Mouse (Mus musculus): ENCODE measurements around the gene Prmt1. TPM values are rescaled to one million over a fixed set of nuclear protein-coding genes. Genes with fewer than 3 reads are reported as not detected.

Prmt1 gene
- total and polyA plus RNA-seq, 2 experiments from 2014 or later = 208 to 598 TPM

- H3K27me3 ChIP-seq (ENCODE audit: insufficient read depth, low read length) = no peaks in the 10 kb centered on the region
- H3K4me3 ChIP-seq (ENCODE audit: low read depth, low read length) = no peak overlapping the region
- H3K9me3 ChIP-seq (ENCODE audit: low read length) = no peaks in the 10 kb centered on the region
- no peak for DNase-seq
- no peak overlapping the region for H3K9ac ChIP-seq
- no peak for TF ChIP-seq CTCF (IDR thresholded peaks at IDR 0.05; ENCODE audit: low read depth)
- no peaks in the 10 kb centered on the region for H3K4me1 ChIP-seq (ENCODE audit: insufficient read depth)
- 92% methylated on average over 8 of the region's 8 CpGs for WGBS
- peaks cover 49% of the 10 kb centered on the region for H3K36me3 ChIP-seq (ENCODE audit: insufficient read depth)
- no peak overlapping the region for H3K27ac ChIP-seq (ENCODE audit: low read depth, low read length)
- H3K4me2 ChIP-seq (ENCODE audit: low read depth) = no peak overlapping the region
- ATAC-seq = no peak
Measured at GRCm38 (mm10) chr7:44959281-44959680, 27.1 kb downstream of the Prmt1 start.

DNA sequence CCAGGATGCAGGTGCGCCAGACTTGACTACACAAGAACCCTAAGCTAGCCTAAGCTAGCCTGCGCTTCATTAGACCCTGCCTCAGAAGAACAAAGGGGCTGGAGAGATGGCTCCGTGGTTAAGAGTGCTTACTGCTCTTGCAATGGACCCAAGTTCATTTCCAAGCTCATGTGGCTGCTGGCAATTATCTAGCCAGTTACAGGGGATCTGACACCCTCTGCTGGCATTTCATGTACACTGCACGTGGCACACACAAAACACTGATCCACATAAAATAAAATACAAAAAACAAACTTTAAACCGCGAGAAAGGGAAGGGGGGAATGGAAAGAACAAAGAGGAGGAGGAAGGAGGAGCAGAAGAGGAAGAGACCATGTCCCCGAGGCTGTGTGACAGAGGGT lies 28.2 kb downstream of the Prmt1 start:
- Histone ChIP-seq H3K27ac (ENCODE audit: low read depth, low read length) (no peak overlapping the region), H3K9ac (no peak overlapping the region), H3K4me1 (ENCODE audit: insufficient read depth) (no peaks in the 10 kb centered on the region), H3K27me3 (ENCODE audit: insufficient read depth, low read length) (no peaks in the 10 kb centered on the region), H3K36me3 (ENCODE audit: insufficient read depth) (peaks cover 40% of the 10 kb centered on the region), H3K4me3 (ENCODE audit: low read depth, low read length) (no peak overlapping the region), H3K9me3 (ENCODE audit: low read length) (no peaks in the 10 kb centered on the region), H3K4me2 (ENCODE audit: low read depth) (no peak overlapping the region)
- WGBS = 52% methylated on average over 7 of the region's 7 CpGs
- ATAC-seq = peak; percentile 40; the same call in 1 of the 2 replicates
- DNase-seq = peak; percentile 63
- peak; percentile 75 for TF ChIP-seq CTCF (IDR thresholded peaks at IDR 0.05; ENCODE audit: low read depth)

DNA sequence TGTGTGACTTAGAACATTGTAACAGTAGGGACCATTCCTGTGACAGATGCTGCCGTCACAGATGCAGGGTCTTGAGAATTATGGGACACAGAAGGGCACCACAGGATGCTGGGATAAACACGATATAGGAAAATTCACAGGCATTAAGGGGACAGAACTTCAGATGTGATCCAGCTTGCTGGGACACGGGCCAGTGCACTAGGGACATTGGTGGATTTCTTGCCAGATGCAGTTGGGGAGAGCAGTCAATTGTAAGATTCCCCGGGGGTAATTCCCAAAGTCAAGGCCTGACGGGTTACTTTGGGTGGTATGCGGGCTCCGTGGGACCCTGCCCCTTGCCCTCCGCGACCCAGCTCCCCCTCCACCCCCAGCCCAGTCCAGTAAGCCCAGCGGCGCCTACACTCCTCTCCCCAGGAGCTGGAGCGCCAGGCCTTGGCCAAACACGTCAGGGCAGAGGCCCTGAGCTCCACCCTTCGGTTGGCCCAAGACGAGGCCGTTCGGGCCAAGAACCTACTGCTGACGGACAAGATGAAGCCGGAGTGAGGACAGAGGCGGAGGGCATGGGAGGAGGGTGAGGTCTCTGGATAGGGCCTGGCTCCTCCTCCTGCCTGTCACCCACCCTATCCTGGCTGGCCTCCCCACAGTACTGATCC lies 29.1 kb downstream of the Prmt1 start:
- peaks cover 32% of the 10 kb centered on the region for H3K36me3 ChIP-seq (ENCODE audit: insufficient read depth)
- H3K4me1 ChIP-seq (ENCODE audit: insufficient read depth) = 0 out of 2 replicates have a peak, but pooled peaks cover under 1% of the 10 kb centered on the region
- TF ChIP-seq CTCF (IDR thresholded peaks at IDR 0.05; ENCODE audit: low read depth) = no peak
- no peak for DNase-seq
- ATAC-seq = no peak
- H3K4me3 ChIP-seq (ENCODE audit: low read depth, low read length) = no peak overlapping the region
- H3K9me3 ChIP-seq (ENCODE audit: low read length) = no peaks in the 10 kb centered on the region
- no peak overlapping the region for H3K4me2 ChIP-seq (ENCODE audit: low read depth)
- no peaks in the 10 kb centered on the region for H3K27me3 ChIP-seq (ENCODE audit: insufficient read depth, low read length)
- no peak overlapping the region for H3K27ac ChIP-seq (ENCODE audit: low read depth, low read length)
- H3K9ac ChIP-seq = no peak overlapping the region
- 75% methylated on average over 20 of the region's 20 CpGs for WGBS

- 67% methylated on average over 6 of the region's 6 CpGs for WGBS
- ATAC-seq (no peak), DNase-seq (no peak)
- peaks cover 22% of the 10 kb centered on the region for H3K36me3 ChIP-seq (ENCODE audit: insufficient read depth)
- no peak overlapping the region for H3K27ac ChIP-seq (ENCODE audit: low read depth, low read length)
- no peak overlapping the region for H3K4me2 ChIP-seq (ENCODE audit: low read depth)
- peaks cover 7% of the 10 kb centered on the region; the same call in 1 of the 2 replicates for H3K27me3 ChIP-seq (ENCODE audit: insufficient read depth, low read length)
- no peaks in the 10 kb centered on the region for H3K9me3 ChIP-seq (ENCODE audit: low read length)
- TF ChIP-seq CTCF (IDR thresholded peaks at IDR 0.05; ENCODE audit: low read depth) = no peak
- H3K4me1 ChIP-seq (ENCODE audit: insufficient read depth) = 0 out of 2 replicates have a peak, but pooled peaks cover 2% of the 10 kb centered on the region
- H3K9ac ChIP-seq = no peak overlapping the region
- H3K4me3 ChIP-seq (ENCODE audit: low read depth, low read length) = no peak overlapping the region
Measured at GRCm38 (mm10) chr7:44956266-44956665, 30.1 kb downstream of the Prmt1 start.

DNA sequence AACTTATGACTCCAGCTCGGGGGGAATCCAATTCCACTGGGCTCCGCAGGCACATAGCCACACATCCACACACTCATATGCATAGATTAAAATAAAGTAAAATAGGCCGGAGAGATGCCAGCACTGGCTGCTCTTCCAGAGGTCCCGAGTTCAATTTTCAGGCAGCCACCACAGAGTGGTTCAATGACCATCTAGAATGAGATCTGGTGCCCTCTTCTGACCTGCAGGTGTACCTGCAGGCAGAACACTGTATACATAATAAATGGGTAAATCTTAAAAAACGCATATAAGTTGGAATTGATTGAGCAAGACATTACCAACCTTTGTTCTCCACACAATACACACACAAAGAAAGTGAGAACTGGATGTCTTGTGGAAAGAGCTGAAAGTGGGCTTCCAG lies 30.7 kb downstream of the Prmt1 start:
- H3K4me2 ChIP-seq (ENCODE audit: low read depth) = no peak overlapping the region
- H3K27me3 ChIP-seq (ENCODE audit: insufficient read depth, low read length) = peaks cover 7% of the 10 kb centered on the region; the same call in 1 of the 2 replicates
- 0 out of 2 replicates have a peak, but pooled peaks cover 2% of the 10 kb centered on the region for H3K4me1 ChIP-seq (ENCODE audit: insufficient read depth)
- no peak for ATAC-seq
- 52% methylated on average over 5 of the region's 5 CpGs for WGBS
- DNase-seq = peak; percentile 19
- no peaks in the 10 kb centered on the region for H3K9me3 ChIP-seq (ENCODE audit: low read length)
- H3K27ac ChIP-seq (ENCODE audit: low read depth, low read length) = no peak overlapping the region
- no peak overlapping the region for H3K9ac ChIP-seq
- TF ChIP-seq CTCF (IDR thresholded peaks at IDR 0.05; ENCODE audit: low read depth) = peak; percentile 58
- no peak overlapping the region for H3K4me3 ChIP-seq (ENCODE audit: low read depth, low read length)
- H3K36me3 ChIP-seq (ENCODE audit: insufficient read depth) = peaks cover 17% of the 10 kb centered on the region

DNA sequence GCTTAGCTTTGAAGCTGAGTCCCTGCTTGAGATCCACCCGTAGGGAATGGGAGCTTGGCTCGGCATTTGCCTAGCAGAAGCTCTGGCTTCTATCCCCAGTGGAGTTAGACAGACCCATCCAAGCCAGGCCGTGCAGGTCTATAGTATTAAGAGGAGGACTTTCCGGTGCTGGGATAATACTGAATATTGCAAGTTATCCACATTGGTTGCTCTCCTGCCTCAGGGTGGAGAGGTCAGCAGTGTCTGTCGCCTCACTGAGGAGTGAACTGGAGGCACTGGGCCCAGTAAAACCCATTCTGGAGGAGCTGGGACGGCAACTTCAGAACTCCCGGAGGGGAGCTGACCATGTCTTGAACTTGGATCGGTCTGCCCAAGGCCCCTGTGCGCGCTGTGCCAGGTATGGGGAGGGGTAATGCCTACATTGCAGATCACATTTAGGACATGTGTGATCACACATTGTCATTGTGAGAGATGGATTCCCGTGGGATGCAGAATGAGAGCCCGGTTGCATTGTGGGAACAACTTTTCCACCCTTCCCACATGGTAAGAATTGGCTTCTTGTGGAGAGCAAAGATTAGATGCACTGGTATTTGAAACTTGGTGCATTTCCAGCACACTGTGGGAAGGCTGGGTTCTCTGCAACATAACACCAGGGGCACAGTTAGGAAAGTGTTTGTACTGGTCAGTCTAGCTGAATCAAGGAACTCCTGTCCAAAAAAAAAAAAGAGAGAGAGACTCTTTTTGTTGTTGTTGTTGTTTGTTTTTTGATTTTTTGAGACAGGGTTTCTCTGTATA lies 32.1 kb downstream of the Prmt1 start:
- WGBS = 81% methylated on average over 12 of the region's 12 CpGs

GRCm38 (mm10) chr7:44953561-44953960 lies 32.8 kb downstream of the Prmt1 start:
- H3K4me2 ChIP-seq (ENCODE audit: low read depth) = no peak overlapping the region
- no peak overlapping the region for H3K27ac ChIP-seq (ENCODE audit: low read depth, low read length)
- no peak overlapping the region for H3K4me3 ChIP-seq (ENCODE audit: low read depth, low read length)
- WGBS = 58% methylated on average over 14 of the region's 14 CpGs
- TF ChIP-seq CTCF (IDR thresholded peaks at IDR 0.05; ENCODE audit: low read depth) = no peak
- ATAC-seq (no peak), DNase-seq (no peak)
- no peak overlapping the region for H3K9ac ChIP-seq
- H3K36me3 ChIP-seq (ENCODE audit: insufficient read depth) = no peaks in the 10 kb centered on the region; the same call in 1 of the 2 replicates
- H3K4me1 ChIP-seq (ENCODE audit: insufficient read depth) = 0 out of 2 replicates have a peak, but pooled peaks cover 2% of the 10 kb centered on the region
- no peaks in the 10 kb centered on the region for H3K9me3 ChIP-seq (ENCODE audit: low read length)
- H3K27me3 ChIP-seq (ENCODE audit: insufficient read depth, low read length) = peaks cover 7% of the 10 kb centered on the region; the same call in 1 of the 2 replicates

More for the DNA sequence above, 32.1 kb downstream of the Prmt1 start:
- peaks cover 7% of the 10 kb centered on the region for H3K36me3 ChIP-seq (ENCODE audit: insufficient read depth)
- no peak overlapping the region for H3K27ac ChIP-seq (ENCODE audit: low read depth, low read length)
- DNase-seq = no peak
- H3K4me3 ChIP-seq (ENCODE audit: low read depth, low read length) = no peak overlapping the region
- ATAC-seq = no peak
- 0 out of 2 replicates have a peak, but pooled peaks cover 2% of the 10 kb centered on the region for H3K4me1 ChIP-seq (ENCODE audit: insufficient read depth)
- no peak overlapping the region for H3K4me2 ChIP-seq (ENCODE audit: low read depth)
- no peak for TF ChIP-seq CTCF (IDR thresholded peaks at IDR 0.05; ENCODE audit: low read depth)
- H3K27me3 ChIP-seq (ENCODE audit: insufficient read depth, low read length) = peaks cover 7% of the 10 kb centered on the region; the same call in 1 of the 2 replicates
- no peak overlapping the region for H3K9ac ChIP-seq
- H3K9me3 ChIP-seq (ENCODE audit: low read length) = no peaks in the 10 kb centered on the region
